Mouse (Mus musculus): ENCODE results near the gene Rps17. TPM values are rescaled to one million over a fixed set of nuclear protein-coding genes. Genes with fewer than 3 reads are reported as not detected.

The Rps17 gene
- 124 and 142 TPM in 2 replicates for polyA plus RNA-seq (2012; ENCODE audit: low replicate concordance)

GRCm38 (mm10) chr7:81344544-81345446, at the start of gene Rps17:
Rps17 (minus strand) TSS chr7:81345254.

Other genes starting within 250 kb of the Rps17 start
- gene Slc28a1, start 230.5 kb downstream of the Rps17 start, polyA plus RNA-seq (2012; ENCODE audit: low replicate concordance): not detected in 2 replicates
- gene Pde8a, start 131.7 kb downstream of the Rps17 start, polyA plus RNA-seq (2012; ENCODE audit: low replicate concordance): 0.44 and 1.4 TPM in 2 replicates
- gene Cpeb1, start 110.2 kb upstream of the Rps17 start, polyA plus RNA-seq (2012; ENCODE audit: low replicate concordance): not detected in 2 replicates
- not detected in 2 replicates for gene Ap3b2, start 148.7 kb upstream of the Rps17 start, polyA plus RNA-seq (2012; ENCODE audit: low replicate concordance)
- not detected in 2 replicates for gene BC048679, start 153.0 kb upstream of the Rps17 start, polyA plus RNA-seq (2012; ENCODE audit: low replicate concordance)
- gene Fsd2, start 221.7 kb upstream of the Rps17 start, polyA plus RNA-seq (2012; ENCODE audit: low replicate concordance): not detected in 2 replicates
- 12.9 and 16.2 TPM in 2 replicates for gene Whamm, start 226.0 kb upstream of the Rps17 start, polyA plus RNA-seq (2012; ENCODE audit: low replicate concordance)